Mouse (Mus musculus) liver, embryonic 13.5 days (tissue): Measurements from ENCODE around the gene Pipox. TPM values are rescaled to one million over a fixed set of nuclear protein-coding genes. Genes with fewer than 3 reads are reported as not detected.
A peak's percentile ranks its signal among the peaks of the same experiment; 100 is the strongest.

ENCODE experiments used
- ATAC-seq: fragments of 200-750 bp; cut with Nextera tagmentation; 2 replicates; pipeline ENCODE4 v1.8.0; 2017; ENCODE audit warnings: low read depth, mild to moderate bottlenecking, moderate number of reproducible peaks, moderate library complexity
- DNase-seq: peaks from one replicate; pipeline ENCODE4 v3.0.0; 2022
- H3K27ac ChIP-seq: fragments of 300-500 bp; sonication (generic); 2 replicates; pipeline ENCODE4 v1.5.1; 2015; ENCODE audit warnings: moderate library complexity, mild to moderate bottlenecking, inconsistent platforms
- H3K27me3 ChIP-seq: fragments of 300-500 bp; sonication (generic); 2 replicates; pipeline ENCODE4 v1.6.1; 2015; ENCODE audit warnings: mild to moderate bottlenecking, inconsistent platforms
- H3K36me3 ChIP-seq: fragments of 300-500 bp; sonication (generic); 2 replicates; pipeline ENCODE4 v1.6.1; 2015; ENCODE audit warnings: mild to moderate bottlenecking, inconsistent platforms
- H3K4me1 ChIP-seq: fragments of 300-500 bp; sonication (generic); replicated peaks from 2 replicates; pipeline ENCODE4 v1.6.1; 2015; ENCODE audit warnings: inconsistent platforms
- H3K4me2 ChIP-seq: fragments of 300-500 bp; sonication (generic); 2 replicates; pipeline ENCODE4 v1.6.1; 2015; ENCODE audit warnings: inconsistent platforms, mild to moderate bottlenecking, moderate library complexity
- H3K4me3 ChIP-seq: fragments of 300-500 bp; sonication (generic); replicated peaks from 2 replicates; pipeline ENCODE4 v1.5.1; 2015; ENCODE audit warnings: mild to moderate bottlenecking, inconsistent platforms
- H3K9ac ChIP-seq: fragments of 300-500 bp; sonication (generic); 2 replicates; pipeline ENCODE4 v1.6.1; 2015; ENCODE audit warnings: mild to moderate bottlenecking, inconsistent platforms
- H3K9me3 ChIP-seq: fragments of 300-500 bp; sonication (generic); replicated peaks from 2 replicates; pipeline ENCODE4 v1.6.1; 2016; ENCODE audit warnings: inconsistent platforms
- WGBS: fragments of 180-500 bp; shearing (Covaris S2); methylation state at CpG from one replicate; pipeline ENCODE4 v1.1.7; 2015; ENCODE audit not compliant: insufficient replicate concordance; 5-methylcytosine and 5-hydroxymethylcytosine counted together
- polyA plus RNA-seq: library from polyadenylated mRNA; unstranded; fragments of >200 nt; fragmentation: Nextera tagmentation; extraction: Ambion mirVana; gene quantifications from 2 replicates; pipeline ENCODE4 v1.2.1, GENCODE M21; 2015

Gene Pipox
- 8.7 and 10.4 TPM in 2 replicates for polyA plus RNA-seq

GRCm38 (mm10) chr11:77893787-77894718 is at the start of gene Pipox:
Gene Pipox (minus strand): TSS chr11:77894096.
- Histone ChIP-seq H3K9me3 (no peaks in the 10 kb centered on the region), H3K4me2 (peak within 1 kb of the TSS; percentile 40), H3K27ac (peak within 1 kb of the TSS; percentile 60), H3K9ac (no peak within 1 kb of the TSS), H3K4me1 (0 out of 2 replicates have a peak, but pooled peaks cover 7% of the 10 kb centered on the region), H3K36me3 (no peaks in the 10 kb centered on the region; the same call in 1 of the 2 replicates), H3K27me3 (peaks cover 59% of the 10 kb centered on the region), H3K4me3 (peak within 1 kb of the TSS; percentile 35)
- 21% methylated on average over 11 of the region's 11 CpGs for WGBS
- DNase-seq (peak; percentile 22), ATAC-seq (peak; percentile 78)

- Histone ChIP-seq H3K27me3 (peaks cover 75% of the 10 kb centered on the region), H3K36me3 (no peaks in the 10 kb centered on the region), H3K9ac (no peak overlapping the region), H3K27ac (no peak overlapping the region), H3K4me2 (no peak overlapping the region), H3K9me3 (no peaks in the 10 kb centered on the region), H3K4me3 (no peak overlapping the region), H3K4me1 (no peaks in the 10 kb centered on the region)
- WGBS, result 30% methylated on average over 5 of the region's 5 CpGs
- DNase-seq (no peak), ATAC-seq (no peak)
Measured at GRCm38 (mm10) chr11:77942230-77942629, 48.3 kb upstream of the Pipox start.

- no peaks in the 10 kb centered on the region for H3K36me3 ChIP-seq
- H3K27ac ChIP-seq, result no peak overlapping the region
- no peaks in the 10 kb centered on the region for H3K9me3 ChIP-seq
- no peak overlapping the region for H3K4me3 ChIP-seq
- ATAC-seq (no peak), DNase-seq (no peak)
- no peak overlapping the region for H3K4me2 ChIP-seq
- no peaks in the 10 kb centered on the region for H3K4me1 ChIP-seq
- H3K9ac ChIP-seq, result no peak overlapping the region
- H3K27me3 ChIP-seq, result peaks cover 91% of the 10 kb centered on the region
- 12% methylated on average over 4 of the region's 4 CpGs for WGBS
Measured at GRCm38 (mm10) chr11:77937649-77938410, 43.9 kb upstream of the Pipox start.

- 9% methylated on average over 8 of the region's 8 CpGs for WGBS
- H3K9ac ChIP-seq, result no peak overlapping the region
- H3K4me2 ChIP-seq, result no peak overlapping the region
- ATAC-seq (no peak), DNase-seq (no peak)
- H3K27me3 ChIP-seq, result peaks cover 94% of the 10 kb centered on the region
- H3K4me3 ChIP-seq, result no peak overlapping the region
- no peaks in the 10 kb centered on the region for H3K9me3 ChIP-seq
- no peaks in the 10 kb centered on the region for H3K36me3 ChIP-seq
- H3K27ac ChIP-seq, result no peak overlapping the region
- H3K4me1 ChIP-seq, result 0 out of 2 replicates have a peak, but pooled peaks cover under 1% of the 10 kb centered on the region
Measured at GRCm38 (mm10) chr11:77936846-77937245, 43.0 kb upstream of the Pipox start.

- H3K27ac ChIP-seq, result no peak overlapping the region
- H3K4me2 ChIP-seq, result no peak overlapping the region
- WGBS, result 40% methylated on average over 5 of the region's 5 CpGs
- DNase-seq (no peak), ATAC-seq (no peak)
- H3K4me3 ChIP-seq, result no peak overlapping the region
- H3K36me3 ChIP-seq, result no peaks in the 10 kb centered on the region
- H3K27me3 ChIP-seq, result peaks cover 97% of the 10 kb centered on the region
- H3K9me3 ChIP-seq, result no peaks in the 10 kb centered on the region
- H3K9ac ChIP-seq, result no peak overlapping the region
- peaks cover 11% of the 10 kb centered on the region for H3K4me1 ChIP-seq
Measured at GRCm38 (mm10) chr11:77934568-77935311, 40.8 kb upstream of the Pipox start.

- no peak overlapping the region for H3K9ac ChIP-seq
- DNase-seq (no peak), ATAC-seq (no peak)
- no peaks in the 10 kb centered on the region for H3K9me3 ChIP-seq
- peaks cover 11% of the 10 kb centered on the region for H3K4me1 ChIP-seq
- WGBS, result 6% methylated on average over 4 of the region's 4 CpGs
- no peak overlapping the region for H3K4me3 ChIP-seq
- no peaks in the 10 kb centered on the region for H3K36me3 ChIP-seq
- H3K27ac ChIP-seq, result no peak overlapping the region
- H3K27me3 ChIP-seq, result peaks cover 97% of the 10 kb centered on the region
- no peak overlapping the region for H3K4me2 ChIP-seq
Measured at GRCm38 (mm10) chr11:77934111-77934521, 40.2 kb upstream of the Pipox start.

GRCm38 (mm10) chr11:77932576-77932975 is 38.7 kb upstream of the Pipox start:
- no peak overlapping the region for H3K4me3 ChIP-seq
- H3K9me3 ChIP-seq, result no peaks in the 10 kb centered on the region
- WGBS, result 20% methylated on average over 5 of the region's 5 CpGs
- H3K36me3 ChIP-seq, result no peaks in the 10 kb centered on the region
- peaks cover 97% of the 10 kb centered on the region for H3K27me3 ChIP-seq
- no peak overlapping the region for H3K27ac ChIP-seq
- peaks cover 11% of the 10 kb centered on the region for H3K4me1 ChIP-seq
- DNase-seq, result no peak
- H3K9ac ChIP-seq, result no peak overlapping the region
- no peak for ATAC-seq
- H3K4me2 ChIP-seq, result no peak overlapping the region

GRCm38 (mm10) chr11:77931541-77932433 is 37.9 kb upstream of the Pipox start:
- Histone ChIP-seq H3K9ac (no peak overlapping the region), H3K36me3 (no peaks in the 10 kb centered on the region), H3K4me3 (peak overlapping the region; percentile 53), H3K27me3 (peaks cover 95% of the 10 kb centered on the region), H3K4me2 (peak overlapping the region; percentile 71), H3K9me3 (no peaks in the 10 kb centered on the region), H3K27ac (no peak overlapping the region), H3K4me1 (peaks cover 11% of the 10 kb centered on the region)
- no peak for DNase-seq
- no peak for ATAC-seq
- WGBS, result 3% methylated on average over 41 of the region's 41 CpGs

- no peaks in the 10 kb centered on the region for H3K9me3 ChIP-seq
- DNase-seq, result peak; percentile 29
- no peaks in the 10 kb centered on the region for H3K36me3 ChIP-seq
- no peak within 1 kb of the TSS for H3K9ac ChIP-seq
- peak within 1 kb of the TSS; percentile 71 for H3K4me2 ChIP-seq
- peak within 1 kb of the TSS; percentile 53 for H3K4me3 ChIP-seq
- no peak within 1 kb of the TSS for H3K27ac ChIP-seq
- WGBS, result 1% methylated on average over 90 of the region's 94 CpGs
- ATAC-seq, result peak; percentile 34; the same call in 1 of the 2 replicates
- peaks cover 93% of the 10 kb centered on the region for H3K27me3 ChIP-seq
- H3K4me1 ChIP-seq, result peaks cover 11% of the 10 kb centered on the region
Measured at GRCm38 (mm10) chr11:77930751-77931540, 37.0 kb upstream of the Pipox start, which contains the start of gene Sez6. Gene Sez6 (plus strand): TSS chr11:77930800.
